31 mouse cellular contexts compared by ENCODE assay signal in the genomic region with DNA sequence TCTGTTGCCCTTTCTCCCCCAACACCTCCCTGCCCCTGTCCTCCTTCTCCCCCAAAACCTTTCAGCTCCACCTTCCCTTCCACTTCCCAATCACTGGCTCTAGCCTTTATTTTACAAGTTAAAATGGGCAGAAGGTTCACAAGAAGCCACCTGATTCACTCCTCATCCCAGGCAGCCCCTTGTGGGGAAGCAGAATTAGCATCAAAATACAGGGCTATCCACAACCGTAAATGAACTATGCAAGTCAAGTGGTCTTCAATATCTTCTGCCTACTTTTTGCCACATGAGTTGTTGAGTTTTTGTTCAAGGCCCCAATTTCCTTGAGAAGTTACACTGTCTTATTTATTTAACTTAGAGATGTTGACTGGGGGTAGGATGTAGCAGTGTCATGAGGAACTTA.
"Had no signal": no experiment of that assay in that cellular context is flagged by ENCODE, and none has a peak within 500 bp of the region (broad histone marks: within the 10 kb centered on the region; RNA-seq: fewer than 3 reads in every experiment).

No protein-coding gene starts in this region.

- H3K9me3 ChIP-seq: limb, embryonic 10.5 days; limb, embryonic 12.5 days; limb, embryonic 13.5 days; limb, embryonic 15.5 days; liver, embryonic 12.5 days; liver, embryonic 13.5 days; liver, embryonic 15.5 days; lung, embryonic 15.5 days; megakaryocyte, embryonic 14.5 days; midbrain, embryonic 10.5 days; midbrain, embryonic 12.5 days; midbrain, embryonic 13.5 days; neural tube, embryonic 12.5 days had no signal

- H3K4me3 ChIP-seq: left cerebral cortex, adult 2 months; limb, embryonic 10.5 days; limb, embryonic 12.5 days; limb, embryonic 13.5 days; limb, embryonic 15.5 days; liver, embryonic 12.5 days; liver, embryonic 13.5 days; liver, embryonic 15.5 days; lung, embryonic 15.5 days; megakaryocyte, embryonic 14.5 days; midbrain, embryonic 10.5 days; midbrain, embryonic 12.5 days; midbrain, embryonic 13.5 days; myocyte; neural tube, embryonic 12.5 days had no signal

- H3K4me2 ChIP-seq: limb, embryonic 12.5 days; limb, embryonic 13.5 days; limb, embryonic 15.5 days; liver, embryonic 11.5 days; liver, embryonic 12.5 days; liver, embryonic 13.5 days; liver, embryonic 15.5 days; lung, embryonic 14.5 days; lung, embryonic 15.5 days; midbrain, embryonic 12.5 days; midbrain, embryonic 13.5 days; neural tube, embryonic 12.5 days had no signal

- H3K9ac ChIP-seq: limb, embryonic 12.5 days; limb, embryonic 13.5 days; limb, embryonic 15.5 days; liver, embryonic 12.5 days; liver, embryonic 13.5 days; liver, embryonic 14.5 days; liver, embryonic 15.5 days; liver, postnatal 0 days; lung, embryonic 14.5 days; lung, embryonic 15.5 days; midbrain, embryonic 12.5 days; midbrain, embryonic 13.5 days; neural tube, embryonic 12.5 days had no signal

- H3K27ac ChIP-seq: left cerebral cortex, adult 2 months; limb, embryonic 10.5 days; limb, embryonic 12.5 days; limb, embryonic 13.5 days; limb, embryonic 15.5 days; liver, embryonic 12.5 days; liver, embryonic 13.5 days; liver, embryonic 14.5 days; liver, embryonic 15.5 days; lung, embryonic 15.5 days; macrophage; midbrain, embryonic 10.5 days; midbrain, embryonic 12.5 days; midbrain, embryonic 13.5 days; neural tube, embryonic 12.5 days had no signal

- ATAC-seq: liver, embryonic 12.5 days; liver, postnatal 0 days; lung, postnatal 0 days; midbrain, embryonic 13.5 days; midbrain, embryonic 16.5 days had no signal

- DNase-seq: left cerebral cortex, postnatal 4 days; liver; liver, embryonic 13.5 days; liver, postnatal 0 days; lung, adult 18-20 months; lung, adult 2 months; lung, embryonic 14.5 days; lung, postnatal 10 days; lung, postnatal 14 days; lung, postnatal 36 days; lung, postnatal 4 days; midbrain, embryonic 14.5 days had no signal

- H3K4me1 ChIP-seq: limb, embryonic 10.5 days; limb, embryonic 15.5 days; liver, embryonic 12.5 days; liver, embryonic 13.5 days; liver, embryonic 15.5 days; lung, embryonic 15.5 days; megakaryocyte, embryonic 14.5 days; midbrain, embryonic 10.5 days; midbrain, embryonic 12.5 days; midbrain, embryonic 13.5 days; neural tube, embryonic 12.5 days had no signal

- H3K27me3 ChIP-seq: limb, embryonic 12.5 days; limb, embryonic 13.5 days; limb, embryonic 15.5 days; liver, embryonic 12.5 days; liver, embryonic 13.5 days; liver, embryonic 15.5 days; lung, embryonic 15.5 days; megakaryocyte, embryonic 14.5 days; midbrain, embryonic 12.5 days; midbrain, embryonic 13.5 days; neural tube, embryonic 12.5 days had no signal

- H3K36me3 ChIP-seq: liver, embryonic 12.5 days; liver, embryonic 13.5 days; liver, embryonic 15.5 days; lung, embryonic 15.5 days; midbrain, embryonic 10.5 days; midbrain, embryonic 12.5 days; midbrain, embryonic 13.5 days; neural tube, embryonic 12.5 days had no signal
